7 mouse cellular contexts compared by ENCODE assay signal in genomic region chr19:18629589-18629988, GRCm38 (mm10). TPM values are rescaled to one million over a fixed set of nuclear protein-coding genes. Genes with fewer than 3 reads are reported as not detected.
DNase-seq lines count a peak whose midpoint lies in the region; ATAC-seq and TF ChIP-seq lines count a peak whose summit lies in the region.

No protein-coding gene starts in this region.

- no peaks in the 10 kb centered on the region for H3K9me3 ChIP-seq in hindbrain, embryonic 14.5 days (ENCODE audit: control insufficient read depth, low read length)
- H3K9me3 ChIP-seq in hindbrain, embryonic 11.5 days (ENCODE audit: control insufficient read depth, low read length): no peaks in the 10 kb centered on the region
- no peaks in the 10 kb centered on the region for H3K9me3 ChIP-seq in CH12.LX (replicated peaks; ENCODE audit: low read length)
- H3K9me3 ChIP-seq in limb, embryonic 14.5 days (ENCODE audit: control insufficient read depth, low read length): no peaks in the 10 kb centered on the region

- TF ChIP-seq RAD21 in CH12.LX (IDR thresholded peaks at IDR 0.05; ENCODE audit: low read depth, low read length): no peak

- no peak for TF ChIP-seq EP300 in CH12.LX (IDR thresholded peaks at IDR 0.05; ENCODE audit: low read length)

- no peak for TF ChIP-seq POLR2A in CH12.LX (IDR thresholded peaks at IDR 0.05; ENCODE audit: low read depth, low read length)
- no peak for TF ChIP-seq POLR2A in limb, embryonic 14.5 days (IDR thresholded peaks at IDR 0.05; ENCODE audit: borderline replicate concordance, extremely low read depth, insufficient read depth, insufficient read length)

- peaks cover 42% of the 10 kb centered on the region for H3K79me2 ChIP-seq in CH12.LX (replicated peaks; ENCODE audit: control insufficient read depth, extremely low read depth, insufficient read depth, poor library complexity, severe bottlenecking)

- dilution Hi-C loops in CH12.LX (cut with MboI; ENCODE audit: extremely low pct_ligation_motif_present, extremely low pct_unique_long_range_greater_than_20kb, low sequenced_read_pairs): no loop called here

- H3K4me2 ChIP-seq in hindbrain, embryonic 14.5 days (replicated peaks): peak overlapping the region; percentile 95; the same call in 1 of the 2 replicates
- no peak overlapping the region for H3K4me2 ChIP-seq in hindbrain, embryonic 11.5 days (replicated peaks; ENCODE audit: low read depth, low read length)
- peak overlapping the region; percentile 47; the same call in 1 of the 2 replicates for H3K4me2 ChIP-seq in CH12.LX (ENCODE audit: insufficient read depth, low read depth, poor library complexity, severe bottlenecking)
- H3K4me2 ChIP-seq in limb, embryonic 14.5 days (replicated peaks; ENCODE audit: low read depth, low read length, severe bottlenecking): 0 out of 2 replicates have a peak overlapping the region, but pooled peaks have one; percentile 83

- no peaks in the 10 kb centered on the region for H3K36me3 ChIP-seq in hindbrain, embryonic 14.5 days (replicated peaks; ENCODE audit: control insufficient read depth, insufficient read depth)
- H3K36me3 ChIP-seq in hindbrain, embryonic 11.5 days (ENCODE audit: control insufficient read depth, insufficient read depth, low read length): no peaks in the 10 kb centered on the region
- peaks cover 0 to 5% of the 10 kb centered on the region in 2 experiments for H3K36me3 ChIP-seq in CH12.LX (replicated peaks in 1 of 2; ENCODE audit: control insufficient read depth in 1 of 2, insufficient read depth in 1 of 2, low read length in 1 of 2)
- H3K36me3 ChIP-seq in limb, embryonic 14.5 days (ENCODE audit: control insufficient read depth, insufficient read depth, low read length): no peaks in the 10 kb centered on the region

- DNase-seq in hindbrain, embryonic 14.5 days (ENCODE audit: low spot score): no peak
- no peak for DNase-seq in hindbrain, embryonic 11.5 days (ENCODE audit: low spot score)
- DNase-seq in CH12.LX (ENCODE audit: extremely low read depth) (no peak), NIH3T3 (ENCODE audit: low read depth) (peak; percentile 41)
- peak; percentile 52 for DNase-seq in limb, embryonic 14.5 days (ENCODE audit: low spot score)

- H3K27ac ChIP-seq in hindbrain, embryonic 14.5 days: no peak overlapping the region
- H3K27ac ChIP-seq in hindbrain, embryonic 11.5 days (ENCODE audit: low read depth, low read length): no peak overlapping the region
- no peak overlapping the region for H3K27ac ChIP-seq in CH12.LX (ENCODE audit: insufficient read depth, low read depth)
- H3K27ac ChIP-seq in limb, embryonic 14.5 days (replicated peaks; ENCODE audit: low read depth, low read length): no peak overlapping the region

- no peak overlapping the region for H3K9ac ChIP-seq in hindbrain, embryonic 14.5 days
- no peak overlapping the region for H3K9ac ChIP-seq in hindbrain, embryonic 11.5 days (ENCODE audit: low read depth, low read length)
- H3K9ac ChIP-seq in CH12.LX (ENCODE audit: insufficient read depth, low read depth): 0 out of 2 replicates have a peak overlapping the region, but pooled peaks have one; percentile 72
- H3K9ac ChIP-seq in limb, embryonic 14.5 days (ENCODE audit: low read depth, low read length, severe bottlenecking): no peak overlapping the region

- no peak for TF ChIP-seq CTCF in CH12.LX (conservative IDR thresholded peaks at IDR 0.05 in 1 of 2, IDR thresholded peaks at IDR 0.05 in 1 of 2; ENCODE audit: low read depth in 2 of 2, low read length in 2 of 2)

- no peak overlapping the region for H3K4me3 ChIP-seq in hindbrain, embryonic 14.5 days (replicated peaks; ENCODE audit: low read length)
- H3K4me3 ChIP-seq in hindbrain, embryonic 11.5 days (ENCODE audit: low read depth, low read length): no peak overlapping the region
- no peak overlapping the region for H3K4me3 ChIP-seq in CH12.LX (replicated peaks in 1 of 3; ENCODE audit: low read depth in 2 of 3, low read length in 2 of 3, poor library complexity in 1 of 3)
- no peak overlapping the region for H3K4me3 ChIP-seq in limb, embryonic 14.5 days (replicated peaks; ENCODE audit: low read length)

- no peaks in the 10 kb centered on the region for H3K27me3 ChIP-seq in hindbrain, embryonic 14.5 days (ENCODE audit: control insufficient read depth, insufficient read depth, low read length)
- no peaks in the 10 kb centered on the region for H3K27me3 ChIP-seq in hindbrain, embryonic 11.5 days (ENCODE audit: control insufficient read depth, insufficient read depth, low read length)
- no peaks in the 10 kb centered on the region for H3K27me3 ChIP-seq in CH12.LX (replicated peaks)
- no peaks in the 10 kb centered on the region for H3K27me3 ChIP-seq in limb, embryonic 14.5 days (ENCODE audit: control insufficient read depth, insufficient read depth, low read length)

- H3K4me1 ChIP-seq in hindbrain, embryonic 14.5 days (replicated peaks; ENCODE audit: control insufficient read depth, insufficient read depth, low read length): peaks cover 11% of the 10 kb centered on the region; the same call in 1 of the 2 replicates
- H3K4me1 ChIP-seq in hindbrain, embryonic 11.5 days (replicated peaks; ENCODE audit: control insufficient read depth, insufficient read depth, low read length): no peaks in the 10 kb centered on the region
- H3K4me1 ChIP-seq in CH12.LX (ENCODE audit: control insufficient read depth in 1 of 2, insufficient read depth in 2 of 2): peaks cover 7 to 49% of the 10 kb centered on the region in 2 experiments
- peaks cover 7% of the 10 kb centered on the region; the same call in 1 of the 2 replicates for H3K4me1 ChIP-seq in limb, embryonic 14.5 days (ENCODE audit: control insufficient read depth, insufficient read depth, low read length)

- WGBS in hindbrain, embryonic 14.5 days: 53% methylated on average over 1 of the region's 1 CpGs
- 94% methylated on average over 1 of the region's 1 CpGs for WGBS in hindbrain, embryonic 11.5 days
- 42% methylated on average over 1 of the region's 1 CpGs for WGBS in limb, embryonic 14.5 days

- in situ Hi-C loops in CH12.LX (cut with MboI; ENCODE audit: low pct_ligation_motif_present, low pct_unique_long_range_greater_than_20kb, low sequenced_read_pairs): no loop called here

- no peak for ATAC-seq in hindbrain, embryonic 14.5 days (ENCODE audit: low FRiP score)
- no peak for ATAC-seq in hindbrain, embryonic 11.5 days (ENCODE audit: low FRiP score)
- no peak for ATAC-seq in limb, embryonic 14.5 days (ENCODE audit: low FRiP score, low read depth)
- no peak for ATAC-seq in megakaryocyte-erythroid progenitor cell, adult 5-6 weeks (replicated peaks; ENCODE audit: low FRiP score, low TSS enrichment, poor library complexity, severe bottlenecking)
- ATAC-seq in monocyte, adult 5-6 weeks (replicated peaks; ENCODE audit: insufficient number of reproducible peaks, low FRiP score, low TSS enrichment, poor library complexity, severe bottlenecking): no peak

TF ChIP-seq in CH12.LX, 34 proteins besides CTCF, POLR2A, EP300 and RAD21 (continues in another document):
- TF ChIP-seq BHLHE40 (IDR thresholded peaks at IDR 0.05; ENCODE audit: low read depth, low read length) (no peak), PAX5 (IDR thresholded peaks at IDR 0.05; ENCODE audit: low read length) (no peak), ELF1 (IDR thresholded peaks at IDR 0.05; ENCODE audit: low read depth, low read length) (no peak), MEF2A (IDR thresholded peaks at IDR 0.05; ENCODE audit: borderline replicate concordance, low read depth, low read length) (no peak), USF1 (IDR thresholded peaks at IDR 0.05; ENCODE audit: low read depth, low read length) (no peak), ETS1 (conservative IDR thresholded peaks at IDR 0.05; ENCODE audit: low read depth, low read length) (no peak), ZKSCAN1 (IDR thresholded peaks at IDR 0.05; ENCODE audit: borderline replicate concordance, low read depth, low read length) (no peak), IRF4 (IDR thresholded peaks at IDR 0.05; ENCODE audit: low read depth, low read length) (no peak)

RNA-seq across cellular contexts. Expression of gene Ostf1, which starts 2.0 kb away (rescaled TPM):
- polyA plus RNA-seq in hindbrain, embryonic 14.5 days (2014; fragmentation: Nextera tagmentation; extraction: Ambion mirVana): 51.8 and 54.3 TPM in 2 replicates
- polyA plus RNA-seq in hindbrain, embryonic 11.5 days (2014; fragmentation: Nextera tagmentation; extraction: Ambion mirVana): 49.4 and 55.5 TPM in 2 replicates
- total RNA-seq in CH12.LX (2012; rRNA removed) (122 and 131 TPM in 2 replicates), CH12.LX (2014; rRNA removed) (175 and 188 TPM in 2 replicates)
- polyA plus RNA-seq in CH12.LX (2012; ENCODE audit: insufficient read length, low read depth): 110 and 125 TPM in 2 replicates
- polyA plus RNA-seq in limb, embryonic 14.5 days (2012; rRNA removed): 40.2 and 51.6 TPM in 2 replicates
- 99.1 and 108 TPM in 2 replicates for polyA plus RNA-seq in limb, embryonic 14.5 days (2014; fragmentation: Nextera tagmentation; extraction: Ambion mirVana)
- 38.8 and 45.6 TPM in 2 replicates for total RNA-seq in megakaryocyte-erythroid progenitor cell, adult 5-6 weeks (2014; fragmentation: Nextera tagmentation)
- 63.0 and 78.0 TPM in 2 replicates for total RNA-seq in megakaryocyte-erythroid progenitor cell, adult 5-6 weeks (2017)
- 458 to 713 TPM (median 609 TPM) in 3 replicates for total RNA-seq in monocyte, adult 5-6 weeks (2017)

RNA-seq across cellular contexts. Expression of gene Nmrk1, which starts 2.2 kb away (rescaled TPM):
- polyA plus RNA-seq in hindbrain, embryonic 14.5 days (2014; fragmentation: Nextera tagmentation; extraction: Ambion mirVana): 6.2 and 6.6 TPM in 2 replicates
- 6.4 and 8.8 TPM in 2 replicates for polyA plus RNA-seq in hindbrain, embryonic 11.5 days (2014; fragmentation: Nextera tagmentation; extraction: Ambion mirVana)
- total RNA-seq in CH12.LX (2012; rRNA removed): 9.1 and 9.8 TPM in 2 replicates
- total RNA-seq in CH12.LX (2014; rRNA removed): 10.1 and 10.2 TPM in 2 replicates
- polyA plus RNA-seq in CH12.LX (2012; ENCODE audit: insufficient read length, low read depth): 7.5 and 9.7 TPM in 2 replicates
- polyA plus RNA-seq in limb, embryonic 14.5 days (2012; rRNA removed): 13.6 and 15.8 TPM in 2 replicates
- 12.4 TPM in 2 replicates for polyA plus RNA-seq in limb, embryonic 14.5 days (2014; fragmentation: Nextera tagmentation; extraction: Ambion mirVana)
- 7.0 and 9.5 TPM in 2 replicates for total RNA-seq in megakaryocyte-erythroid progenitor cell, adult 5-6 weeks (2014; fragmentation: Nextera tagmentation)
- total RNA-seq in megakaryocyte-erythroid progenitor cell, adult 5-6 weeks (2017): 8.3 and 11.0 TPM in 2 replicates
- total RNA-seq in monocyte, adult 5-6 weeks (2017): 7.0 to 19.9 TPM (median 7.7 TPM) in 3 replicates

RNA-seq across cellular contexts. Expression of gene Carnmt1, which starts 41.0 kb away (rescaled TPM):
- polyA plus RNA-seq in hindbrain, embryonic 14.5 days (2014; fragmentation: Nextera tagmentation; extraction: Ambion mirVana): 15.4 and 16.1 TPM in 2 replicates
- polyA plus RNA-seq in hindbrain, embryonic 11.5 days (2014; fragmentation: Nextera tagmentation; extraction: Ambion mirVana): 25.1 and 30.9 TPM in 2 replicates
- total RNA-seq in CH12.LX (2012; rRNA removed) (17.6 and 29.3 TPM in 2 replicates), CH12.LX (2014; rRNA removed) (41.7 and 45.0 TPM in 2 replicates)
- polyA plus RNA-seq in CH12.LX (2012; ENCODE audit: insufficient read length, low read depth): 27.2 and 47.1 TPM in 2 replicates
- polyA plus RNA-seq in limb, embryonic 14.5 days (2012; rRNA removed): 15.5 and 17.2 TPM in 2 replicates
- polyA plus RNA-seq in limb, embryonic 14.5 days (2014; fragmentation: Nextera tagmentation; extraction: Ambion mirVana): 39.7 and 46.5 TPM in 2 replicates
- 39.9 and 65.9 TPM in 2 replicates for total RNA-seq in megakaryocyte-erythroid progenitor cell, adult 5-6 weeks (2014; fragmentation: Nextera tagmentation)
- 57.4 and 65.4 TPM in 2 replicates for total RNA-seq in megakaryocyte-erythroid progenitor cell, adult 5-6 weeks (2017)
- 6.6 to 20.4 TPM (median 15.4 TPM) in 3 replicates for total RNA-seq in monocyte, adult 5-6 weeks (2017)

Comparison
In these comparisons a context has a peak if more than half of its experiments do, and no peak if none do; other contexts are left out.
1. DNase-seq: peak in NIH3T3 (single experiment) and limb, embryonic 14.5 days (single experiment); none in hindbrain, embryonic 14.5 days (single experiment), hindbrain, embryonic 11.5 days (single experiment) and CH12.LX (single experiment).